Mouse (Mus musculus) mature B cell (primary cell): Measurements from ENCODE around the gene Baiap3.

Experiments used
- in situ Hi-C: fragments of 300-500 bp; cut with MboI; formaldehyde crosslinking; loops from 2 replicates; pipeline ENCODE4 v1.14.3; 2019

Gene Baiap3

DNA sequence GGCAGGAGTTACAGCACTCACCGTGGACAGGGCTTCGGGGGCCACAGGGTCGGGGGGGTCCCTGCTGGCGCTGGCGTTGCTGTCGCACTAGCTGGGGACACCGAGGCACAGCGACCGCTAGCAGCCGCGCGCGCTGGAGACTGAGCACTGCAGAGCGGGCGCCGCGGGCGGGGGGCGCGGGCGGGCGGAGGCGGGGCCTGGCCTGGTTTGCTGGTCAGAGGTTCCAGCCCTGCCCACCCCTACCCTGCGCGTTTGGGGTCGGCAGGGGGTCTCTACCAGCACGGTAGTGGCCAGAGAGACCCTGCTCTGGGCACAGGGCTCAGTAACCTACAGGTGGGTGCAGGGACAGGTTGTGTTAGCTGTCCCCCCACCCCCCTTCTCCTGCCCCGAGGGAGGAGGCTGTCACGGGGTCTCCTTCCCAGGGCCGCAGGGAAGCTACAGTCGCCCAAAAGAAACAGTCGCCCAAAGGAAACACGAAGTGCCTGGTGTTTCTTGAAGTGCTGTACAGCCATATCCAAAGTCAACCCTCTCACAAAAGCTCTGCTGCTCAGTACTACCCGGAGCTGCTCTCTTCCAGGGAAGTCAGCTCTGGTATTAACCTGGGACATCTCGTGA lies at the start of gene Baiap3:
Baiap3 (minus strand) TSS at position 225 of the 615 bp plus-strand sequence.
- in situ Hi-C loops, result no loop called here

DNA sequence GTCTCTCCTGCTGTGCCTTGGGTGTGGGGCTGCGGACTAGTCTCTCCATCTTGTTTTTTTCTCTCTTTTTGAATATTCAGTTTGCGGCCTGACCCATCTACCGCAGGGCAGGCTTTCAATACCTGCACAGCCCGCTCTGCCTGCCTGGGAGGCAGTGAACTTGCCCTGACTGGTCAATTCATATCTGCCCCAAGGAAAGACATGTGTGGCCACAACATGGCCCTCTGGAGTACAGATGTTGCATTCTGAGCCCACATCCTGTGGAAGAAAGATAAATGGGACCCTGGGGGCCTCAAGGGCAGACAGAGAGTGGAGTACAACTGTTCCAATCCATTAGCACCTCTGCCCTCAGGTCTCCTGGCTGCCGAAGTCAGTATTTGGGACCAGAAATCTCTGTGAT lies 41.9 kb upstream of the Baiap3 start, which contains the start of gene Prss34:
Prss34 (plus strand) TSS at position 301 of the 400 bp plus-strand sequence.
- in situ Hi-C loops, result no loop called here

DNA sequence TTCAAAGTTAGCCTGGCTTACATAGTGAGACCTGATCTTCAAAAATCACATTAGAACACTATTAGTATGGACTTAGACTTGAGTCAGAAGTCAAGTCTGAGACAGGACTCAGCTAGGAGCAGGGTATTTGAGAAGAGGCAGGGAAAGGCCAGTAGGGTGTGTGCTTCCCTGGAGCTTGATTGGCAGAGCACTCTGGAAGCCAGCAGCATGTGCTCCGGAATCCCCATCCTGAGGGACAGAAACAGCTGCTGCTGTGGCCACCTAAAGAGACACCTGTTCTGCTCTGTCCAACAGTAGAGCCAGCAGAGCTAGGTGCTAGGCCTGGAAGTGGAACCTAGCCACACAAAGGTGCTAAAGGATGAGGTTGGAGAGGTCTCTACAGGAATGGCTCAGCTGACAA lies 37.9 kb upstream of the Baiap3 start:
- in situ Hi-C loops, result no loop called here

DNA sequence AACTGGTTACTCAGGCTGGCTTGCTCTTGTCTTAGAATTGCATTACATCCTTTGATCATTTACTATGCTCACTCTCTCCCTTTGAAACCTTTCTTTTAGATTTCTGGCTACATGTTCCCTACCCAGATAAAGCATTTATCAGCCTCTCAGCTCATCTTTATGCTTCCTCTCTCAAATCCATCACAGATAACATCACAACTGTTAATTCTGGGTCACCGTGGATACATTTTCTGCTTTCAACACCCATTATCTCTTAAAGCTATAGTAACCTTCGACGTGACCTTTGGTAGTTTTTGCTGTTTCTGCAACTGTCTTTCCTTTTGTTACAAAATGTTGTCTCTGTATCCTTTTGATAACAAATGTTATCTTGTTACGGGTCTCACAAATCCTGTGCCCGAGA lies 37.3 kb upstream of the Baiap3 start:
- in situ Hi-C loops, result no loop called here

DNA sequence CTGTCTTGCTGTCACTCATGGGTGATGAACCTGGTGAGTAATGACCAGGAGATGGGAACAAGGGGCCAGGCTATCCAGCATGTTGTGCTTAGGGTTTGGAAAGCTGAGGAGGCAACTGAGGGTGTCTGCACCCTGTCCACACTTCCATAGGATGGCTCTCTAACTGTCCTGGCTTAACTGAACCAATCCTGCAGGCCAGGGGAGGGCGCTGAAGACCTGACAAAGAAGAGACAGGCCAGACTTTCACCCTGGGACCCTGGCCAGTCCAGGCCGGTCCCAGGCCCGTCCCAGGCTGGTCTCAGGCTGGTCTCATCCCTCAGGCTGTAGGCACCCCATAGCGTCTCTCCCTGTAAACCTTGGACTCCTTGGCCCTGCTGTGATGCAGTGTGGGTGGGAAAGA lies 34.2 kb upstream of the Baiap3 start:
- in situ Hi-C loops, result no loop called here

DNA sequence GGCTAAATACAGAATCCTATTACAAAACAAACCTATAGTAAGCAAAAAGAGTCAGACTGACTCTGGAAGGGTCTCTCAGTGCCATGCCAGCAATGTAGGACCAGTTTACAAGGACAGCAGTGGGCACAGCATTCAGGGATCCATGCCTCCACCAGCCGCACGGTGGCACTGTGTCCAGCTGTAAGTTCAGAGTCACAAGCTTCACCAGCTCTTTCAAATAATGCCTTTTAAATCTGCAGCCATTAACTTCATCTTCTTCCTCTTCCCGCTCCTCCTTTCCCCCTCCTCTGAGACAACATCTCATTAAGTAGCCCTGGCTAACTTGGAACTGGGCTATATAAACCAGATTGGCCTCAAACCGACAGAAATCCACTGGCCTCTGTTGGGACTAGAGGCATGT lies 32.7 kb upstream of the Baiap3 start:
- in situ Hi-C loops, result no loop called here

DNA sequence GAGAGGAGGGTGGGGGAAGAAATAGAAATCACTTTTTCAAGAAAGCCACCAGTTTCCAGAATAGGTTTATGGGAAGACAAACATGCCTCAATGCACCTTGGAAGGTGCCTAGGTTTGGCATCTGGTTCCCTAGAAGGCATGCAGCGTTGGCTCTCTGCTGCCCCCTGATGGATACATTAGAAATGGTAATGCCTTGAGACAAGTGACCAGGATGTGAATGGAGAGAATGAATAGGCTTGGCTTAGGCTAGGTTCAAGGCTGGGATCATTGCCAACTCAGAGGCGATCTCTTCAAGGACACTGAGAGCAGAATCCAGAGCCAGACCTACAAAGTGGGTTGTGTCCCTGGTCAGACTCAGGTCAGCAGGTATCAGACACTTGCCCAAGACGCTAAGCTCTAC lies 28.9 kb upstream of the Baiap3 start:
- in situ Hi-C loops, result no loop called here

DNA sequence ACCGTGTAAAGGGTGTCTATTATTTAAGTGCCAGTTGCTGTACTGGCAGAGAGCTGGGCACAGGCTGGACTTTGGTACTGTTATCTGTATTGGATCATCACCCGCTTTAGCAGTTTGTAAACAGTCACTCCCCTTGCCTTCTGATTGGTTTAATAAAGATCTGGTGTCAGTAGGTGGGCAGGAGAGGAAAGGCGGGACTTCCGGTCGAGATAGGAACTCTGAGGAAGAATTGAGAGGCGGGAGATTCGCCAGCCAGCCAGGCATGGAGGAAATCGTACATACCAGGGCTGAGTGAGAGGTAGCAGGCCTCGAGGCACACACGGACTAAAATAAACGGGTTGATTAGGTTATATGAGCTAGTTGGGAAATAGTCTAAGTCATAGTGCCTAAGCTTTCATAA lies 26.0 kb upstream of the Baiap3 start:
- in situ Hi-C loops, result no loop called here

DNA sequence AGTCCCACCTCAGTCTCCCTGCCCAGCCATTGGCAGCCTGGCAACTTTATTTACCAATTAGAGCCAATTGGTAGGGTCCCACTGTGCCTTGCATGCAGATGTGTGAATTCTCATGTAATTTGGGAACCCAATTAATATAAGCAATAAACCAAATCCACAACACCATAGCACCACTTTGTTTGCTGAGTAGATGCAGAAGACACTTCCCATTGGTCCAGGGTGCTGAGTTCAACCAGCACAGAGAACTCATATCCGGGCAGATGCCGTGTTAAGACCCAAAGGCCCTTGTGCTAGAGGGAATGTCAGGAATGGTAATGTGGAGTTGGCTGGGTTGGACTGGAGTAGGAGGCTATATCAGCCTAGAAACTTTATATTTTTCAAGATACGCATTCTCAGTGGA lies 19.7 kb upstream of the Baiap3 start:
- in situ Hi-C loops, result no loop called here

DNA sequence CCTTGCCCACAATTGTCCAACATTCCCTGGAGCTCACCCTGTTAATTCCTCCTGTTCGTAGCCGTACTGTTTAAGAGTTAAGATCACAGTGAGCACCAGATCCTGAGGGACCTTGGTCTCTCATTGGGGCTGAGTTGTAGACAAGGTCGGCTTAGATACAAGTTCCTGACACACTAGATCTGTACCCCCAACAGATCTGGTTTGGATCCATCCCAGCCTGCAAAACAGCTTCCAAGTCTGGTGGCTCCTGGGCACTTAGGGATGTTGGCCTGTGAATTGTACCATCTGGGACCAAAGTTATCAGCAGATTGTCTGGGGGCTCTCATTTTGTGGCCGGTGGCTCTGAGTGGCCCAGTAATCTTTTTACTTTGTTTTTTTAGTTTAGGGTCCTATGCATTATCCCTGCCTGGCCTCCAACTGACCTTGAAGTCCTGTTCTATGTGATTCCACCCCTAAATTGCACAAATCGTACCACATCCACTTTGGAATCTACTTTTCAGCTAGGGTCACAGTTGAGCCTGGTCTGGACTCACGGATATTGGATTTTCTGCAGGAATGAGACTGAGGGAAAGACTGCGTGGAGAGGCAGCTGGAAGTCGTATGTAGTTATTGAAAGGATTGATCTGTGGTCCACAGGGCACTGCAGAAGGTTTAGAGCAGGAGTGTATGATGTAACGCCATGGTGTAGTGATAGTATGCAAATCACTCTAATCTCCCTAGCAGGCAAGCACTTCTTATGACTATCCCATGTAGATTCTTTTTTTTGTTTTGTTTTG lies 18.6 kb upstream of the Baiap3 start, which contains the start of gene Ube2i:
Ube2i (minus strand) TSS at position 52 of the 776 bp plus-strand sequence.
- in situ Hi-C loops, result loop anchor here (5.0 kb wide), 1 partner anchor 152 kb away; the partner anchor contains the start of gene Ptx4

DNA sequence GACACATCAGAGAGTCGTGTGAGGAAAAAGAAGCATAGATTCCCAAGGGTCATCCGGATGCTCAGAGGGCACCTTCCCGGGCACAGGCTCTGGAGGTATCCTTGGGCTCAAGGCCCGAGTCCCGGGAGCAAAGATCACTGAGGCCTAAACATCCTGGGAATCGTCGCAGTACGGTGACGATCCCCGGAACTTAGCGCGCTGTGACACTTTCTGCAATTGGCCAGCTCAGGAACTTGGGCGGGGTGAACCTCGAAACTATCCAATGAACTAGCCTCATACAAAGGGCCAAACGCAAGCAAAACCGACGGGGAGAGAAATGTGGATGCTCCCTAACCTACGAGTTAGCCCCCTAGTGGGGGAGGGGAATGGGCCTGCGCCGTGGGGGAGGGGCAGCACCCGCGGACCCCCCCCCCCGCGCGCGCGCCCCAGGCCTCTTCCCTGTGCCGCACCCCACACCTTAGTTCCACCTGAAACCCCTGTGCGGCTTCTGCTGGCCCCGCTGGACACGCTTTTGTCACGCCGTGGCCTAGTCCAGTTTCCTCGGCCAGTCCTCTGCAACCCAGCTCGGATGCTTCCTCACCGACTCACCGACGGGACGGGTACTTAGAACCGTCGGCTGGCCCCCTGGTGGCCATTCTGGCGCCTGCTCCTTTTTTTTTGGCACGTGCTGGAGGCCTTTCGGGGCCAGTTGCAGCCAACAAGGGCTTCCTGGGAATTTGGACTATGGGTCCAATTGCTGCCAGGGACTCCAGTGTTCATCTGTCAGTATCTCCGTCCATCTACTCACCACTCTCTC lies 17.7 kb upstream of the Baiap3 start:
- in situ Hi-C loops, result loop anchor here (5.0 kb wide), 1 partner anchor 152 kb away; the partner anchor contains the start of gene Ptx4

DNA sequence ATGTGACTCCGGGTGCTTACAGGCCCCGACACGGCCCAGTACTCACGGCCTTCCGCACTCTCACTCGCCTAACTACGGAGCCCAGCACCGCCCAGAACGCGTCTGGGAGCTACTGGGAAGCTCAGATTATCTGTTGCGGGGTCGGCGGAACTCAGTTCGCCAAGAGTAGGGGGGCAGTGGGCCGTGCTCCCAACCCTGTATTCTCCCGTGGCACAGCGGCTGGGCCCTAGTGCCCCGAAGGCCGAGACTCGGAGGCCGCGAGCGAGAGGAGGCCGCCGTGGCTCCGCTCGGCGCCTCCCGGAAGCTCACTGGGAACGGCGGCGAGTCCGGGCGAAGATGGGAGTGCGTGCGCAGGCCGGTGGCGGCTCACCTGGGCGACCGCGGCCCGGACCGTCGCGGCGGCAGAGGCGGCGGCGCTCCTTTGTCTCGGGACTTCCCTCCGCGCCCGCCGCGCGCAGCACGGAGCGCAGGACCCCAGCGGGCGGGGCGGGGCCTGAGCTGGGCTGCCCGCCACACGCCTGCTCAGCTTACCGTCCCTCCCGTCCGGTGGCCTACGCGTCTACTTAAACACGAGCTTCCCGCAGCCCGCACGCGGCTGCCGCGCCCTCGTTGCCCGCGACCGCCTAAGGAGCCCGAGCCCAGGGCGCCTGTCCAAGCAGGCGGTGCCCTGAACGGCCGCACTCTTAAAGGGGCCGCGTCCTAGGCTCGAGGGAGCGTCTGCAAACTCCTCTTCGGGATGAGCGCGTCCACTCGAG lies 17.0 kb upstream of the Baiap3 start:
- in situ Hi-C loops, result loop anchor here (5.0 kb wide), 1 partner anchor 151 kb away; the partner anchor contains the start of gene Ptx4

DNA sequence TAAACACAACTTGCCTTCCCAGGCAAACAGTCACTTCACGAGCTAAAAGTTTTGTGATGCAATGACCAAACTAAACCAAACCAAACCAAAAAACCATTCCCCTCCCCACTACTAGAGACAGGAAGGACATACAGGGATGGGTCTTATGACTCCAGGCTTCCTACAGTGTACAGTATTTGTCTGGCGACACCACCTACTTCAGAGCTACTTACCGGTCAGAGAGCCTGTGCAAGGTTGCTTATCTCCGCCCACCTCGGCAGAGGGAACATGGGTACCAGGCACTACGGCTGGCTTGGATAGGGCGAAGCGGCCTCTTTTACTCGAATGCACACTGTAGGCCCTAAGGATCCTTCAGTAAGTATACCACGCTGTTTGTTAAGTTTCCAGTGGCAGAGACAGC lies 16.2 kb upstream of the Baiap3 start:
- in situ Hi-C loops, result loop anchor here (5.0 kb wide), 1 partner anchor 150 kb away; the partner anchor contains the start of gene Ptx4

DNA sequence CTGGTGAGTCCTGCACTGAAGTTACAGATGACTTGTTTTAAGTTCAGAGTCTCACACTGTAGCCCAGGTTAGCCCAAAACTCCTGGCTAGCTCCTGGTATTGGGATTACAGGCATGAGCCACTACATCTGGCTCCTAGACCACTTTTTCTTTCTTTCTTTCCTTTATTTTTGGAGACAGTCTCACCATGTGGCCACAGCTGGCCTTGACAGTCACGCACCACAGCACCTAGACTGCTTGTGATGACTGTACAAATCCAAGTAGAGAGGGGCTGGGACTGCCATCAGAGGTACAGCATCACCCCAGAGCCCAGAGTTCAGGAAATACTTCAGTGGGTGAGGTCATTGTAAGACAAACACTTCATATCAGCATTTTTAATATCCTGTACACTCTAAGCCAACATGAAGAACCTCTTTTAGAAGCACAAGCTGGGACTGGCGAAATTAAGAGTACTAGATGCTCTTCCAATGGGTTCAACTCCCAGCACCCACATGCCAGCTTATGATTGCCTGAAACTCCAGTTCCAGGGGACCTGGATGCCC lies 14.7 kb upstream of the Baiap3 start:
- in situ Hi-C loops, result loop anchor here (5.0 kb wide), 1 partner anchor 149 kb away; the partner anchor contains the start of gene Ptx4

DNA sequence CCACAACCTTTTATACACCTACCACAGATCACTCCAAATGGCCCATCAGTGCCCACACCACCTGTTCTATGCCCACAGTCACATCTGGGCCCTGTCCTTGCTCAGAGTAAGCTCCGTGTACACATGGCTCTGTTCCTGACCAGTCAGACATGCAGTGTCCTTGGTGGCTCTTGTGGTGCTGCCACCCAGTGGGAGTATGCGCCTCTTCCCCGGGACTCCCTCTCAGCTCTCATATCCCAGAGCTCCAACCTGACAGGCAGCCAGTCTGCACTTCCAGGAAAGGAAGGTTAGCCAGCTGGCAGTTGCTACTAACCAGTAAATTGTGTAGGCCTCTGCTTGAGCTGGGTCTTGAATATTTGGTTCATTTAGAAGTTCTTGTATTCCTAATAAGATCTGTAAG lies 8.3 kb upstream of the Baiap3 start:
- in situ Hi-C loops, result no loop called here

DNA sequence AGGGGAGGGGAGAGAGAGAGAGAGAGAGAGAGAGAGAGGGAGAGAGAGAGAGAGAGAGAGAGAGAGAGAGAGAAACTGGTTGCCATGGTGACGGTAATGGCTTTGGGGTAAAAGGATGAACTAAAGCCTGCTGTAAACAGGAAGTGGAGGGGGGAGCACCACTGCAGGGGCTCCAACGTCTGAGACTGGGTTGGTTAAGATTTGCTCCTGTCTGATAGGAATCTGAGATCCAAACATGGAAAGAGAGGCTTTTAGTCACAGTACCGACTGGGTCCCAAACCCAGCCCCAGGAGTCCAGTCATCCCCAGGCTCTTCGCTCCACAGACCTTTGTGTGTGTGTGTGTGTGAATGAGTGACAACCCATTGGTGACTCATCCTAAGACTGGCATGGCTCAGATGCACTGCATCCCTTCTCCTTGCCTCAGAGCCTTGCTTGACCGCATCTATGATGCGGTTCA lies 1.7 kb upstream of the Baiap3 start:
- in situ Hi-C loops, result no loop called here

DNA sequence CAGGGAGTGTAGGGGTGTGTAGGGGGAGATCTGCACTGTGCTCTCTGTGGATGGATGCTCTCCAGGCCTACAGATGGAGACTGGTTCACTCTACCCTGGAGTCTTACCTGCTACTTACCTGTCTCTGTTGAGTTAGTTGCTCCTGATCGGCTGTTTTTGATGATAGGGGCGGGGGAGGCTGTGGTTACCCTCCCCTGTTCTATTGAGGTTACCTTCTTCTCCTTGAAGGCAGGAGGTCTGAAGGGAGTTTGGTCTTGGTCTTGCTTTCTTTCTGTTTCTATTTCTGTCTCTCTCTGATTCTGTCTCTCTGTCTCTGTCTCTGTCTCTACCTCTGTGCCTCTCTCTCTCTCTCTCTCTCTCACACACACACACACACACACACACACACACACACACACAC lies 1.1 kb downstream of the Baiap3 start:
- in situ Hi-C loops, result no loop called here

DNA sequence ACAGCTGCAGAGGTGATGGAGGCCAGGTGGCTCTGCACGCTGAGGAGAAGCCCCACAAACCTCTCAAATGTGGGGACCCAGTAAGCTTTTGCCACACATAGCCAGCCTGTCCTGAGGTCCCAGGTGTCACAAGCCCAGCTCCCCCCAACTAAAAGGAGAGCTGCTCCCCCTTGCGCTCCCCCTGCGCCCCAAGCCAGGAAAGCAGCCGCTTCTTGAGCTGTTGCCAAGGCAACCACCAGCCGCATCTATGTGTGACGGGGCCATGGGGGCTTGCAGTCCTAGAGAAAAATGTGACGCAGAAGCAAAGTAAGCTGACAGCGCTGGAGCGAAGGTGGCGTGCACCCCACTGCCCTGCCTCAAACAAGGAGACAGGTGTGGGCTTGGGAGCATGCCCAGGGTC lies 2.4 kb downstream of the Baiap3 start:
- in situ Hi-C loops, result no loop called here

DNA sequence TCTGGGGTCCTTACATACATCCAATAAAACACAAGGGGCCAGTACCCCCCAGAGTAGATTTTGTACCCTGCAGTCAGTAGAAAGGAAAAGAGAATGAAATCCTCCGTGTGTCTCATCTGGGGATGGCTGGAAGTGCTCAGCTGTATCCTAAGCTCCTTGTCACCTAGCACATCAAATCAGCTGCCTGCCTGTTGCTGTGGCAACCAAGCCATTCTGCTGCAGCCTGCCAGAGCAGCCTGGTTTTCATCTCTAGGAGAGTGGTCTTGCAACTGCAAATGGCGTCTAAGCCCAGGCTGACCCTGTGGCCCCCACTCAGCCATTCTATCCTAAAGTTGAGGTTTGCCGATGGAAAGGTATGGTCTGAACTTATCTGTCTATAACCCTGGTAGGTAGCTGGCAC lies 3.5 kb downstream of the Baiap3 start:
- in situ Hi-C loops, result no loop called here

DNA sequence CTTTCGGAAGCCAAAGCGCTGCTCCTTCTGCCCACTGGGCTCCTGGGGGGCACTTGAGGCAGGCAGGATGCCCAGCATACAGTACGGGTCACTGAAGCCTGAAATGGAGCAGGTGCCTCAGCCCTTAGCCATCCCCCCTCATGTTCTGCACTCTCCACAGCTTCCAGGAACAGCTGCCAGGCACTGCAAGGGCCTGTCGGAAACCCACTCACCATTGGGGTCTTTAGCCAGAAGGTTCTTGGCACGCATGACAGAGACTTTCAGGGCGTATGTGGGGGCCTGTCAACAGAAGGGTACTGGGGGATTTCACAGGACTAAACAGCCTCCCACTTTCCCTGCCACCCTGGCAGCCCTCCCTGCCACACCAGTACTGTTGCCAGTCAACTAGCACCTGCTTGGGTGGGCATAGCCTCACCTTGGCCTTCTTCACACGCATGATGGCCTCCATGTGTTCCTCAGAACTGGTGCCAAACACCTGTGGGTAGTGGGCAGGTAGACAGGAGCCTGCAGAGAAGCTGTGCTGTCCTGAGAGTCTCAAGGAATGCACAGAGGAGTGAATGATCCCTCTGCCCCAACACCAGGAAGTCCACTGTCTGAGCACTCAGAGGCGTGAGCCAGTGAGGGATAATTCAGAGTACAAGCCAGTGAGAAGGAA lies 5.9 kb downstream of the Baiap3 start:
- in situ Hi-C loops, result no loop called here
